Mouse (Mus musculus): Measurements from ENCODE around the gene Exoc4. TPM values are rescaled to one million over a fixed set of nuclear protein-coding genes. Genes with fewer than 3 reads are reported as not detected.

Exoc4 gene
- 35.8 and 40.5 TPM in 2 replicates for polyA plus RNA-seq (2016; fragmentation: Nextera tagmentation; extraction: Ambion mirVana)

DNA sequence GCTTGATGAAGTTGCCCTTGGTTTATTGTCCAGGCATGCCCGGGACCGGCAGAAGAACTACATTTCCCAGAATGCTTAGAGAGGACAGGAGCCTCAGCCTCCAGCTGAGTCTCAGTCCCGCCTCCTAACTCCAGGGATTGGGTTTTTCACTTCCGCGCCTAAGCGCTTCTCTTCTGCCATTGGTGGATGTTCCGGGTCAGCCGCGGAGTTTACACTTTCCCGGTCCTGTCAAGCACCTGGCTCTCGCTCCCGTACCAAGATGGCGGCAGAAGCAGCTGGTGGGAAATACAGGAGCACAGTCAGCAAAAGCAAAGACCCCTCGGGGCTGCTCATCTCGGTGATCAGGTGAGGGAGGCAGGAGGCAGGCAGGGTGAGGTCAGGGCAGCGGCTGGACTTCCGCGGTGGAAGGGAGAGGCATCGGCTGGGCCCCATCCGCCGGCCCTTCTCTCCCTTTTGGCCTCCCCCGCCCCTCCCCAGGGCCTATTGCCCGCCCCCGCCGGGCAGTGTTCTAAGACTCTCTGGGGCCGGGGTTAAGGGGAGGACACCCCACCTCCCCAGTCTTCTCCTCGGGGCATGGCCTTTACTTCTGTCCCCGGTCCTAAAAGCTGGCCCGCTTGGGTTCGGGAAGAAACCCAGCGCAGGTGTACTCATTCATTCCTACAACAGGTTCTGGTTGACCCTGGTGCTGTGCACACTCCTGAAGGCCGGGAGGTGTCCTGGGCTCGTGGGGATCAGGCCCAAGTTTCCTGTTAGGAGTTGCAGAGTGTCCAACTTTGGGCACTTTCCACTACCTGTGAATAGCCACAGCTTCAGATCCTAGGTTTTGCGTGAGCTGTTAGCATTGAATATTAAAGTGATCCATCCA, at the start of gene Exoc4:
TSS of gene Exoc4 (plus strand) at position 192 of the 865 bp plus-strand sequence.
- peak; percentile 100 for ATAC-seq (ENCODE audit: insufficient number of reproducible peaks, low FRiP score)
- WGBS = 2% methylated on average over 34 of the region's 34 CpGs
- peak within 1 kb of the TSS; percentile 69 for H3K27ac ChIP-seq (ENCODE audit: poor library complexity, severe bottlenecking)

GRCm38 (mm10) chr6:33218780-33219179, 30.1 kb upstream of the Exoc4 start:
- no peaks in the 10 kb centered on the region for H3K36me3 ChIP-seq
- WGBS = 75% methylated on average over 3 of the region's 3 CpGs
- no peak for ATAC-seq (ENCODE audit: insufficient number of reproducible peaks, low FRiP score)
- no peak overlapping the region for H3K4me3 ChIP-seq
- H3K27me3 ChIP-seq (replicated peaks) = no peaks in the 10 kb centered on the region
- no peak overlapping the region for H3K27ac ChIP-seq (ENCODE audit: poor library complexity, severe bottlenecking)
- no peaks in the 10 kb centered on the region for H3K4me1 ChIP-seq (replicated peaks)
- no peak overlapping the region for H3K4me2 ChIP-seq
- no peaks in the 10 kb centered on the region for H3K9me3 ChIP-seq (replicated peaks)
- no peak overlapping the region for H3K9ac ChIP-seq

More for the DNA sequence above, at the start of gene Exoc4:
- H3K4me3 ChIP-seq = peak within 1 kb of the TSS; percentile 94
- H3K27me3 ChIP-seq (replicated peaks) = no peaks in the 10 kb centered on the region
- peak within 1 kb of the TSS; percentile 86 for H3K9ac ChIP-seq
- no peaks in the 10 kb centered on the region; the same call in 1 of the 2 replicates for H3K36me3 ChIP-seq
- peak within 1 kb of the TSS; percentile 87 for H3K4me2 ChIP-seq
- H3K9me3 ChIP-seq (replicated peaks) = no peaks in the 10 kb centered on the region
- peaks cover 15% of the 10 kb centered on the region for H3K4me1 ChIP-seq (replicated peaks)

GRCm38 (mm10) chr6:33226700-33227099, 22.2 kb upstream of the Exoc4 start:
- Histone ChIP-seq H3K9me3 (replicated peaks) (no peaks in the 10 kb centered on the region), H3K4me1 (replicated peaks) (no peaks in the 10 kb centered on the region), H3K4me3 (no peak overlapping the region), H3K4me2 (no peak overlapping the region), H3K27me3 (replicated peaks) (no peaks in the 10 kb centered on the region), H3K9ac (no peak overlapping the region), H3K36me3 (no peaks in the 10 kb centered on the region), H3K27ac (ENCODE audit: poor library complexity, severe bottlenecking) (no peak overlapping the region)
- 86% methylated on average over 1 of the region's 1 CpGs for WGBS
- ATAC-seq (ENCODE audit: insufficient number of reproducible peaks, low FRiP score) = no peak

GRCm38 (mm10) chr6:33227371-33227770, 21.5 kb upstream of the Exoc4 start:
- Histone ChIP-seq H3K27ac (ENCODE audit: poor library complexity, severe bottlenecking) (no peak overlapping the region), H3K27me3 (replicated peaks) (no peaks in the 10 kb centered on the region), H3K4me1 (replicated peaks) (no peaks in the 10 kb centered on the region), H3K9me3 (replicated peaks) (no peaks in the 10 kb centered on the region), H3K36me3 (no peaks in the 10 kb centered on the region), H3K9ac (no peak overlapping the region), H3K4me3 (no peak overlapping the region), H3K4me2 (no peak overlapping the region)
- WGBS = 65% methylated on average over 8 of the region's 8 CpGs
- ATAC-seq (ENCODE audit: insufficient number of reproducible peaks, low FRiP score) = no peak

DNA sequence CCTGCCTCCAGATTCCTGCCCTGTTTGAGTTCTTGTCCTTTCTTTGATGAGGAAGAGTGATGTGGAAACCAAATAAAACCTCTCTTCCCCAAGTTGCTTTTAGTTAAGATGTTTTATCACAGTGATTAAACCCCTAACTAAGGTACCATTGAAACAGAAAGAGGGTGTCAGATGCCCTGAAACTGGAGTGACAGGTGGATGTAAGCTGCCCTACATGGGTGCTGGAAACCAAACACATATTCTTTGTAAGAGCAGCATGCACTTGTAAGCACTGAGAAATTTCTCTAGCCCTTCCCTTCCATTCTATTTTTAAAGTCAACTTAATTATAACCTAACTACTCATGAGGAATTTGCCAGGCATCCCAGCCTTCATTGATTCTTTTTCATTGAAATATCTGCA, 7.6 kb upstream of the Exoc4 start:
- Histone ChIP-seq H3K4me2 (no peak overlapping the region), H3K4me3 (no peak overlapping the region), H3K9ac (no peak overlapping the region), H3K9me3 (replicated peaks) (no peaks in the 10 kb centered on the region), H3K36me3 (no peaks in the 10 kb centered on the region), H3K27me3 (replicated peaks) (no peaks in the 10 kb centered on the region), H3K27ac (ENCODE audit: poor library complexity, severe bottlenecking) (no peak overlapping the region), H3K4me1 (replicated peaks) (0 out of 2 replicates have a peak, but pooled peaks cover 4% of the 10 kb centered on the region)
- ATAC-seq (ENCODE audit: insufficient number of reproducible peaks, low FRiP score) = no peak

DNA sequence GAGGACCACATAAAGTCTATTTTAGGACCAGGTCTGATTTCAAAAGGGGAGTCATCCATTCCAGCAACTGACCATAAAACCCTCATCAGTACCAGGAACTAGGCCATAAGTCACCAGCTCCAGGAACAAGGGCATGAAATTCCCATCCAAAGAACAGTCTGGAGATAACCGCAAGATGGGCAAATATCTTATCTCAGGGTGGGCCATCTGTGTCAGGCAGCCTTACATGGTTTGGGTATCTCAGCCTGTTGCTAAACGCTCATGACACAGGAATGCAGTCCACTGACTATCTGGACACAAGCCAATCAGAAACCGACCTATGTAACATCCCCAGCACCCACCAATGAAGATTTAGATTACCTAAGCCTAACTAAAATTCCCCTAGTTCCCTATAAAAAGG, 4.3 kb upstream of the Exoc4 start:
- Histone ChIP-seq H3K4me3 (no peak overlapping the region), H3K9ac (no peak overlapping the region), H3K36me3 (no peaks in the 10 kb centered on the region), H3K4me1 (replicated peaks) (0 out of 2 replicates have a peak, but pooled peaks cover 4% of the 10 kb centered on the region), H3K9me3 (replicated peaks) (no peaks in the 10 kb centered on the region), H3K4me2 (no peak overlapping the region), H3K27me3 (replicated peaks) (no peaks in the 10 kb centered on the region), H3K27ac (ENCODE audit: poor library complexity, severe bottlenecking) (no peak overlapping the region)
- 28% methylated on average over 3 of the region's 3 CpGs for WGBS
- no peak for ATAC-seq (ENCODE audit: insufficient number of reproducible peaks, low FRiP score)

- peaks cover 10% of the 10 kb centered on the region; the same call in 1 of the 2 replicates for H3K4me1 ChIP-seq (replicated peaks)
- no peak overlapping the region for H3K4me3 ChIP-seq
- H3K9me3 ChIP-seq (replicated peaks) = no peaks in the 10 kb centered on the region
- 75% methylated on average over 5 of the region's 5 CpGs for WGBS
- H3K9ac ChIP-seq = no peak overlapping the region
- no peak overlapping the region for H3K4me2 ChIP-seq
- H3K27me3 ChIP-seq (replicated peaks) = no peaks in the 10 kb centered on the region
- H3K27ac ChIP-seq (ENCODE audit: poor library complexity, severe bottlenecking) = no peak overlapping the region
- ATAC-seq (ENCODE audit: insufficient number of reproducible peaks, low FRiP score) = no peak
- H3K36me3 ChIP-seq = no peaks in the 10 kb centered on the region; the same call in 1 of the 2 replicates
Measured at GRCm38 (mm10) chr6:33247146-33247545, 1.7 kb upstream of the Exoc4 start.

DNA sequence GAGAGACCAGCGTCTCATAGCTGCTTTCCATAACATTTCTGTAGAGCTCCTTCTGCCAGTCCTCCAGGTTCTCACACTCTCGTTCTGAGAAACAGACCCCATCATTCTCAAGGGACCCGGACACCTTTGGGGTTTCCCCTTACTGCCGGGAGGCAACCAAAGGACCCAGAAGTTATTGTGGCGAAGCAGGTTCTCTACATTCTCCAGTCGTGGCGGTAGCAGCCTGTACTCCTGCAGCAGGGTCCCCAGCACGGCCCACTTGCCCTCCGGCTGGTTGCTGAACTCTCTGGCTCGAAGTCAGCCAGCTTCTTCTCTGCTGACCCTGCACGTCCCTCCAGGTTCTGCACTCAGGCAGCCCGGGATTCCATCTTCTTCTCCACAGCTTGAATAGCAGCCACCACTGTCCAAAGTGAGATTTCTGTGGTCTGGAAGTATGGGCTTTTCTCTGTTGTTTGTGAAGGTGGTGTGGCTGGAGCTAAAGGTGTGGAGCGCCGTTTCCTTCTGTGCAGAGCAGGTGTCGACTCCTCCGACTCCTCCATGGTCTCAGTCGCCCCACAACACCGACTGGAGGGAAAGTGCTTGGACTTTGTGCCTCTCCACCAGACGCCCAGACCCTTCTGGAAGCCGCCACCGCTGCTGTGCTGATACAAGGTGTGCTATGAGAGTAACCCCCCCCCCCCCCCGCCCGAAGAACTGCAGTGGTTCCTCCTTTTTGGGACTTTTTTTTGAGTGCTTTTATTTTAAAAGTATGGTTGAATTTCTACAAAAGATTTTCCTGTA, 1.1 kb upstream of the Exoc4 start:
- Histone ChIP-seq H3K9me3 (replicated peaks) (no peaks in the 10 kb centered on the region), H3K9ac (no peak overlapping the region), H3K36me3 (no peaks in the 10 kb centered on the region; the same call in 1 of the 2 replicates), H3K4me3 (no peak overlapping the region), H3K4me2 (no peak overlapping the region), H3K27me3 (replicated peaks) (no peaks in the 10 kb centered on the region), H3K4me1 (replicated peaks) (peaks cover 10% of the 10 kb centered on the region; the same call in 1 of the 2 replicates), H3K27ac (ENCODE audit: poor library complexity, severe bottlenecking) (no peak overlapping the region)
- no peak for ATAC-seq (ENCODE audit: insufficient number of reproducible peaks, low FRiP score)
- 85% methylated on average over 23 of the region's 23 CpGs for WGBS

DNA sequence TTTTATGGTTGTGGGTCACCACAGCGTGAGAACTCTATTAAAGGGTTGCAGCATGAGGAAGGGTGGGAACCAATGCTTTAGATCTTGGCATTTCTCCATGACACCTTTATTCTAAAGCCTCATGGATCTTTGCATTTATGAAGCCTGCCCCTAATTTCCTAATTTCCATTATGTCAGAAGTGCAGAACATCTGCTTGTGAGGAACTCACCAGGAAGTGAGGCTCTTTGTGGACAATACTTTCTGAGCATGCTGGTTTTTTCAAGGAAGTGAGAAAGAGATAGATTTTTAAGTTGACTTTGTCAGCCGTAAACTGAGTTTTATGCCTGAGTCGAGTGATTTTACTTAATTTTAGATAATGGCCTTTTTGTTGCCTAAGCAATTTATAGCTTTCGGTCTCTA, 7.8 kb downstream of the Exoc4 start:
- Histone ChIP-seq H3K4me1 (replicated peaks) (peaks cover 30% of the 10 kb centered on the region), H3K9me3 (replicated peaks) (no peaks in the 10 kb centered on the region), H3K27me3 (replicated peaks) (no peaks in the 10 kb centered on the region), H3K4me3 (no peak overlapping the region), H3K27ac (ENCODE audit: poor library complexity, severe bottlenecking) (no peak overlapping the region), H3K9ac (no peak overlapping the region), H3K36me3 (0 out of 2 replicates have a peak, but pooled peaks cover 2% of the 10 kb centered on the region), H3K4me2 (no peak overlapping the region)
- no peak for ATAC-seq (ENCODE audit: insufficient number of reproducible peaks, low FRiP score)
- WGBS = 82% methylated on average over 4 of the region's 4 CpGs

DNA sequence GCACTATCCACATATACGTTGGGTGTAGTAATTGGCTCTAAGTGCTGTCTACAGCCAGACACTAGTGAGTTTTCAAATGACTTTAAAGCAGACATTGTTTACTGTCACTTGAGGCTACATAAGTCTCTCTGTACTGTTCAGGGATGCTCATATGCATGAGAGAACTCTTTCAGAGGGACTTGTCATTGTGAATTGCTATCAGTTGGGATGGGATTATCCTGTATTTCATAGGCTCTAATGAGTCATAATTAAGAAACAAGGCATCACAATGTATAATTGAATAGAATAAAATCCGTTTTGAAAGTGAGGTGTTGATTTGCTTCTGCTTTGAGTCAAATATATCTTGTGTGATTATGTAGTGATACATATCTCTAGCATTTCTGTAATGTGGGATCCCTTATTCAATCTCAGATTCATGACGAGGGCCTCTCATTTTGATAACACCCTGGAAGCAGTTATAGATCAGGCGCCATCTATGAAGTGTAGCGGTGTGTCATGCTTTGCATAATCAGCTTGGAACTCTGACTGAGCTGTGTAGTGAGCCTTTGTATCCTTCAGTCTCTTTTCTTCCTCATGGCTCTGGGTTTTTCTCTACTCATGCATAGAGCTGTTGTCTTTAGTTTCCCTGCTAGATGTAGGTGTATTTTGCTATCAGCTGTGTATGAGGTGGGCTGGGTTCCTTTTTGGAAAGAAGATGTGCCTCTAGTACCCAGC, 8.3 kb downstream of the Exoc4 start:
- Histone ChIP-seq H3K4me3 (no peak overlapping the region), H3K27me3 (replicated peaks) (no peaks in the 10 kb centered on the region), H3K4me2 (no peak overlapping the region), H3K4me1 (replicated peaks) (peaks cover 30% of the 10 kb centered on the region), H3K9ac (no peak overlapping the region), H3K36me3 (0 out of 2 replicates have a peak, but pooled peaks cover 5% of the 10 kb centered on the region), H3K27ac (ENCODE audit: poor library complexity, severe bottlenecking) (no peak overlapping the region), H3K9me3 (replicated peaks) (no peaks in the 10 kb centered on the region)
- no peak for ATAC-seq (ENCODE audit: insufficient number of reproducible peaks, low FRiP score)
- 70% methylated on average over 5 of the region's 5 CpGs for WGBS

DNA sequence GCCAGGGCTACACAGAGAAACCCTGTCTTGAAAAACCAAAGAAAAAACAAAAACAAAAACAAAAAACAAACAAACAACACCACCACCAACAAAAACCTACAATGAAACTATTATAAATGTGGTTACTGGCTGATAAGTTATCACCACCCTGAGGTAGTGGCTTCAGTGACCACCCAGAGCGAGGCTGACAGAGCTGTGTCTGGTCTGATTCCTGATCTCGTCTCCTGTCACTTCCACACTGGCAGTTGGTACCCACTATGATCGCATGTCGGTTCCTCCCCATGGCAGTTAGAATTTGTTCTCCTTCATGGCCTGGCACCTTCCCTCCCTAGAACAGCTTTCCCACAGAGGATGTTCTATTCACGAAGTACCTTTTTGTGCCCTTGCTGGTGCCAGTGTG, 11.0 kb downstream of the Exoc4 start:
- no peaks in the 10 kb centered on the region for H3K9me3 ChIP-seq (replicated peaks)
- H3K27me3 ChIP-seq (replicated peaks) = no peaks in the 10 kb centered on the region
- H3K9ac ChIP-seq = no peak overlapping the region
- ATAC-seq (ENCODE audit: insufficient number of reproducible peaks, low FRiP score) = no peak
- 69% methylated on average over 5 of the region's 5 CpGs for WGBS
- H3K4me2 ChIP-seq = no peak overlapping the region
- peaks cover 45% of the 10 kb centered on the region for H3K4me1 ChIP-seq (replicated peaks)
- H3K36me3 ChIP-seq = peaks cover 7% of the 10 kb centered on the region; the same call in 1 of the 2 replicates
- H3K27ac ChIP-seq (ENCODE audit: poor library complexity, severe bottlenecking) = no peak overlapping the region
- H3K4me3 ChIP-seq = no peak overlapping the region
